Mouse (Mus musculus) intestine, postnatal 0 days (tissue): Measurements from ENCODE around the gene Urb1. TPM values are rescaled to one million over a fixed set of nuclear protein-coding genes. Genes with fewer than 3 reads are reported as not detected.

Experiments
- ATAC-seq: fragments of 200-750 bp; cut with Nextera tagmentation; 2 replicates; pipeline ENCODE4 v1.8.0; 2017; ENCODE audit warnings: mild to moderate bottlenecking, moderate TSS enrichment, moderate library complexity
- H3K27ac ChIP-seq: fragments of 300-500 bp; sonication (generic); 2 replicates; pipeline ENCODE4 v1.5.1; 2014; ENCODE audit warnings: mild to moderate bottlenecking, low read depth, low read length, moderate library complexity
- H3K27me3 ChIP-seq: fragments of 300-500 bp; sonication (generic); replicated peaks from 2 replicates; pipeline ENCODE4 v1.6.1; 2014; ENCODE audit warnings: low read length, mixed read lengths; ENCODE audit not compliant: control insufficient read depth, insufficient read depth
- H3K36me3 ChIP-seq: fragments of 300-500 bp; sonication (generic); 2 replicates; pipeline ENCODE4 v1.6.1; 2014; ENCODE audit warnings: mild to moderate bottlenecking, moderate library complexity; ENCODE audit not compliant: control insufficient read depth, insufficient read depth
- H3K4me1 ChIP-seq: fragments of 300-500 bp; sonication (generic); replicated peaks from 2 replicates; pipeline ENCODE4 v1.6.1; 2014; ENCODE audit warnings: antibody characterized with exemption, low read length, mixed read lengths; ENCODE audit not compliant: control insufficient read depth, insufficient read depth
- H3K4me2 ChIP-seq: fragments of 300-500 bp; sonication (generic); replicated peaks from 2 replicates; pipeline ENCODE4 v1.6.1; 2014; ENCODE audit warnings: low read depth, mild to moderate bottlenecking, moderate library complexity
- H3K4me3 ChIP-seq: fragments of 300-500 bp; sonication (generic); 2 replicates; pipeline ENCODE4 v1.5.1; 2014; ENCODE audit warnings: low read depth, low read length
- H3K9ac ChIP-seq: fragments of 300-500 bp; sonication (generic); 2 replicates; pipeline ENCODE4 v1.6.1; 2014; ENCODE audit warnings: mild to moderate bottlenecking, low read depth, low read length
- H3K9me3 ChIP-seq: fragments of 300-500 bp; sonication (generic); 2 replicates; pipeline ENCODE4 v1.6.1; 2016; ENCODE audit warnings: mixed run types; ENCODE audit not compliant: control insufficient read depth
- CTCF ChIP-seq: sonication (generic); IDR thresholded peaks from 2 replicates; pipeline ENCODE4 v1.5.1; 2016; ENCODE audit warnings: low read depth, mild to moderate bottlenecking, control low read depth, antibody characterized with exemption, moderate library complexity
- WGBS: fragments of 180-500 bp; shearing (Covaris S2); extraction: QIAGEN DNeasy Blood & Tissue Kit; methylation state at CpG from one replicate; pipeline ENCODE4 v1.1.7; 2014; 5-methylcytosine and 5-hydroxymethylcytosine counted together
- polyA plus RNA-seq: library from polyadenylated mRNA; unstranded; fragments of >200 nt; fragmentation: Nextera tagmentation; extraction: Ambion mirVana; gene quantifications from 2 replicates; pipeline ENCODE4 v1.2.1, GENCODE M21; 2015

Gene Urb1
- polyA plus RNA-seq, 1 experiment from 2014 or later: 2.4 TPM

DNA sequence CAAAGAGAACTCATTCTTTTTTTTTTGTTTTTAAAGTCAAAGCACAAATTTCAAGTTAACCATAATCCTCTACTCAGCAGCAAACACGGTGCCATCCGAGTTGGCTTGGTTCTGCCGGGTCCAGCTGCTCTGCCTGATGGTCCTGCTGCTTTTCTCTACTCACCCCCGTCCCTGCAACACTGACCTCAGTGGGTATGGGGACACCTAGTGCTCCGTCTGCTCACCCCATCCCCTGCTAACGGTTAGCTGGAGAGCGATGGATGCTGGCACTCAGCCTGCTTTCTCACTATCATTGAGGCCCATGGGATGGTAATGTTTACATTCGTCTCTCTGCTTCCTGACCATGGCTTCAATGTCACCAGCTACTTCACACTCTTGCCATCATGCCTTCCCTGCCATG is 11.8 kb downstream of the Urb1 start:
- TF ChIP-seq CTCF: no peak
- Histone ChIP-seq H3K36me3 (peaks cover 49% of the 10 kb centered on the region), H3K27ac (no peak overlapping the region), H3K27me3 (no peaks in the 10 kb centered on the region), H3K4me1 (no peaks in the 10 kb centered on the region), H3K4me2 (no peak overlapping the region), H3K4me3 (no peak overlapping the region), H3K9ac (no peak overlapping the region), H3K9me3 (no peaks in the 10 kb centered on the region)
- no peak for ATAC-seq
- WGBS: 82% methylated on average over 8 of the region's 8 CpGs

DNA sequence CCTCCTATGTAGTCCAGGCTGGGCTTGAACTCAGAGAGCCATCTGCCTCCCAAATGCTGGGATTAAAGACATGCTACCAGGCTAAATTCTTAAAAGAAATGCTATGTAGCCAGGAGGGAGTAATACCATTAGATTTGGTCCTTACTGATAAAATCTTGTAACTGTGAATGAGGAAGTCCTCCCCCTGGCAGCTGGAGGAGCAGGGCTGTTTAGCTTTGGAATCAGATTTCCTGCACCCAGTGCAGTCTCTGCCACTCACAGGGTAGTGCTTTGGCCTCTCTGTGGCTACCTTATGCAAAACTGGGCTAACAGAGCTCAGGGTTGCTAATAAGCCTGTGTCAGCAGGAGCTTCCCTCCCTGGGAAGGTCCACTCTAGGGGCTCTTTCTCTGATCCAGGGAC is 15.5 kb downstream of the Urb1 start:
- Histone ChIP-seq H3K4me2 (no peak overlapping the region), H3K27me3 (no peaks in the 10 kb centered on the region), H3K36me3 (peaks cover 60% of the 10 kb centered on the region), H3K4me3 (no peak overlapping the region), H3K9me3 (no peaks in the 10 kb centered on the region), H3K9ac (no peak overlapping the region), H3K27ac (no peak overlapping the region), H3K4me1 (no peaks in the 10 kb centered on the region)
- no peak for ATAC-seq
- no peak for TF ChIP-seq CTCF

DNA sequence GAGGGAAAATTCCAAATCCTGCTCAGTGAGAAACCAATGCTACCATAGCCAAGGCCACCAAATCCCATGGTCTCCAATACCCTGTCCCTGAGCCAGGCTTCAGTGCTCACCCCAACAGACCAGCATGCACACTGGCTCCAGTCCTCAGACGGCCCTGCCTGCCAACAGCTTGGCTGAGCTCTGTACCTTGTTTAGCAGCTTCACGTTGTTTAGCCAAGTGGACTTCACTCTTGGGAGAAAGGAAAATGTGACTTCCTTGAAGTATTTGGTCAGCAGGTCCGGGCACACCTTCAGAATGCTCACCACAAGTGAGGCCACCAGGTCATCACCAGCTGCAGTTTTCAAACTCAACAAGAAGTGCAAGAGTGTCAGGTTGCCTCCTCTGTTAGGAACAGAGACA is 17.7 kb downstream of the Urb1 start:
- ATAC-seq: peak; percentile 54; the same call in 1 of the 2 replicates
- Histone ChIP-seq H3K9ac (no peak overlapping the region), H3K4me1 (no peaks in the 10 kb centered on the region), H3K9me3 (no peaks in the 10 kb centered on the region), H3K27me3 (no peaks in the 10 kb centered on the region), H3K27ac (no peak overlapping the region), H3K4me3 (no peak overlapping the region), H3K36me3 (peaks cover 66% of the 10 kb centered on the region), H3K4me2 (no peak overlapping the region)
- 58% methylated on average over 3 of the region's 3 CpGs for WGBS
- TF ChIP-seq CTCF: no peak

DNA sequence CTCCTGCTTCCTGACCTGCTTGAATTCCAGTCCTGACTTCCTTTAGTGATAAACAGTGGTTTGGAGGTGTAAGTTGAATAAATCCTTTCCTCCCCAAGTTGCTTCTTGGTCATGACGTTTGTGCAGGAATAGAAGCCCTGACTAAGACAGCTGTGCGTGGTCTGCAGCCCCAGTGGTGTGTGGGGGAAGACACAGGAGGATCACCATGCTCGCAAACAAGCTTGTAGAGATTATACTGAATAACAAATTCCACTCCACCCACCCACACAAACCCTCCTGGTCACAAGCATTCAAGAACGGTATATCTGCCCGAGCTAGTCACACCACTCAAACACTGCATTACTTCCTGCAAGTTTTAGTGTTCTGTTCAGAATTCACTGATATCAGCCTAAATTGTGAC is 18.1 kb downstream of the Urb1 start:
- TF ChIP-seq CTCF: no peak
- Histone ChIP-seq H3K9me3 (no peaks in the 10 kb centered on the region), H3K4me3 (no peak overlapping the region), H3K36me3 (peaks cover 70% of the 10 kb centered on the region), H3K27ac (no peak overlapping the region), H3K9ac (no peak overlapping the region), H3K4me1 (no peaks in the 10 kb centered on the region), H3K27me3 (no peaks in the 10 kb centered on the region), H3K4me2 (no peak overlapping the region)
- 90% methylated on average over 5 of the region's 5 CpGs for WGBS
- no peak for ATAC-seq

DNA sequence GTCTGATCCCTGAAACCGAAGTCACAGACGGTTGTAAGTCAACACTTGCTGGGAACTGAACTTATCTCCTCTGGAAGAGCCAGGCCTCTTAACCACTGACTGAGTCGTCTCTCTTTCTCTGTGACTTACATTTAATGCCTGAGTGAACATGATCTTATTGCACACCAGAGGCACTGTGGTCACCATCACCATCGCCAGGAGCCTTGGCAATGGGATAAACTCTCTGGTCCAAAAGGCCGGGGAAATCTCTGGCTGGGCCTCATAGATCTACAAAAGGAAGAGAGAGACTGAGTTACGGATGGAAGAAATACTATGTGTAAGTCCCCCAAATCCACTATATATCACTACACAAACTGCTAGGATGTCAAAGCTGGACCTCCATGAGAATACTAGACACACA is 19.3 kb downstream of the Urb1 start:
- no peak for TF ChIP-seq CTCF
- Histone ChIP-seq H3K4me3 (no peak overlapping the region), H3K4me2 (no peak overlapping the region), H3K9ac (no peak overlapping the region), H3K4me1 (no peaks in the 10 kb centered on the region), H3K36me3 (peaks cover 80% of the 10 kb centered on the region), H3K9me3 (no peaks in the 10 kb centered on the region), H3K27me3 (no peaks in the 10 kb centered on the region), H3K27ac (no peak overlapping the region)
- no peak for ATAC-seq
- 91% methylated on average over 6 of the region's 6 CpGs for WGBS

DNA sequence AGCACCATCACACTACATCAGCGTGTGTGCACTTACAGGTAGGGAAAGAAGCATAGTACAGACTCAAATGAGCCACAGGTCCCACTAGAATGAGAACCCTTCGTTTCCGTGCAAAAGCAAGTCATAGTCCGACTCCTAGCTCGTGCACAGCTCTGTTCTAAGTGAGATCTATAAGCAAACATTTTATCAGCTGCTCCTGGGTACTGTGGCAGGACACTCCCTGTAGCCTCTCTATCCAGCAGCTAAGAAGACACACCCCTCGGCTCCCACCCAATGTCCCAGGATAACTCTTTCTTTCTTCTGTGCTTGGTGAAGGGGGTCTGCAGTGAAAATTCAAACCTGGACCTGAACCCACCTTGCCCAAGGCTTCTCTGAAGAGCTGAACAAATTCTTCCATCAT is 21.6 kb downstream of the Urb1 start:
- no peaks in the 10 kb centered on the region for H3K4me1 ChIP-seq
- 81% methylated on average over 6 of the region's 6 CpGs for WGBS
- no peak for TF ChIP-seq CTCF
- no peak overlapping the region for H3K4me2 ChIP-seq
- no peak overlapping the region for H3K9ac ChIP-seq
- peaks cover 74% of the 10 kb centered on the region for H3K36me3 ChIP-seq
- no peak overlapping the region for H3K4me3 ChIP-seq
- H3K9me3 ChIP-seq: no peaks in the 10 kb centered on the region
- no peaks in the 10 kb centered on the region for H3K27me3 ChIP-seq
- ATAC-seq: no peak
- H3K27ac ChIP-seq: no peak overlapping the region

DNA sequence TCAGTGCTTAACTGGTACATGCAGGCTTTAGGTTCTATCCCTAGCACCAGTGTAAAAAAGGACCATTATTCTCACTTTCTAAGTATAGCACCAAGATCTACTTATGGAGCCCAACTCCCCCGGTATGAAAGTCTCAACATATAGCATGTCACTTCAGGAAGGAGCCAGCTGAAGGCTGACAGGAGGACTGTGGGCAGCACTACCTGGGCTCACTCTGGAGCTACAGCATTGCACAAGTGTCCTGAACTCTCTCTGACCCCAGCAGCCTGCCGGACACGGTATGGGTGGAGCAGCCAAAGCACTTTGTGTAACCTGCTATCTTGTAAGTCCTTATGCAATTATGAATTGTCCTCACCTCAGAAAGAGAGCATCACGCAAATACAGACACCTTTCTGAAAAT is 25.0 kb downstream of the Urb1 start:
- H3K27ac ChIP-seq: no peak overlapping the region
- no peaks in the 10 kb centered on the region for H3K27me3 ChIP-seq
- H3K9ac ChIP-seq: no peak overlapping the region
- 50% methylated on average over 4 of the region's 4 CpGs for WGBS
- no peak for TF ChIP-seq CTCF
- H3K9me3 ChIP-seq: no peaks in the 10 kb centered on the region
- ATAC-seq: no peak
- no peak overlapping the region for H3K4me2 ChIP-seq
- no peak overlapping the region for H3K4me3 ChIP-seq
- H3K4me1 ChIP-seq: no peaks in the 10 kb centered on the region
- peaks cover 69% of the 10 kb centered on the region for H3K36me3 ChIP-seq
